Mouse (Mus musculus): ENCODE results near the gene Tmem14c.
"Not testable (repeated sequence)": the region's sequence is repeated elsewhere in the genome, so short reads cannot be mapped to it uniquely, and the experiment has no call there.

The Tmem14c gene

DNA sequence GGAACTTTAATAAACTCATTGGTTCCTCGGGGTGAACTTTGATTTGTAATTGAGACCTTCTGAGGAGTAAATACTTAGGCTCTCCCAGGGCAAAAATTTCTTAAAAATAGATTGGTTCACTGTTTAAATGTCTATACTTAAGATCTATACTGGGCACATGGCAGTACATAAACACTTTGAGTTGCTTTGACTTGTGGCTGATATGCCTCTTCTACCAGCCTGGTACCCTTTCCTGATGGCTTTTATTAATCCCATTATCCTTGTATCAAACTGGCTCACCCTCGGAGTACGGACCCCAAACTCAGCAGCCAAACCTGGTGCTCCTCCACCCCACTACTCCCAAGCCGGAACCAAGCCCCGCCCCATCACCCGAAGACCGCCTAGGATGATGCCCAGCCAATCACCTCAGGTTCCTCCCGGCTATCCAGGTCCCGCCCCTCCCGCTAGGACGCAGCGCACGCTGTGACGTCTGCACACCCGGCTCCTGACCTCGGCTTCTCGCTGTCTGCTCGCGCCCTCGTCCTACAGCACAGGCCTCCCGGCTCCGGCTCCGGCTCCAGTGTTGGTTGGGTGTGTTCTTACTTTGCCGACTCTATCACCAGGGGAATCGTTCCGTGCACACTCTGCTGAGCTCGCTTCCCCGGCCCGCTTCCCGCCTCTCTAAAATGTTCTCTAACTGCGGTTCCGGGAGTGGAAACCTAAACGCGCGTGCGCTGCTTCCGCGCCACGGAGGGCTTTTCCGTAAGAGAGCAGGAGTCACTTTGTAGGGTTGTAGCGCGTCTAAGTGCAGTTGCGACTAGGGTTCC is at the start of gene Tmem14c:
Tmem14c (plus strand) TSS at position 464 of the 806 bp plus-strand sequence.
- DNase-seq (ENCODE audit: extremely low read depth, insufficient read length, low spot score), result peak; percentile 92

DNA sequence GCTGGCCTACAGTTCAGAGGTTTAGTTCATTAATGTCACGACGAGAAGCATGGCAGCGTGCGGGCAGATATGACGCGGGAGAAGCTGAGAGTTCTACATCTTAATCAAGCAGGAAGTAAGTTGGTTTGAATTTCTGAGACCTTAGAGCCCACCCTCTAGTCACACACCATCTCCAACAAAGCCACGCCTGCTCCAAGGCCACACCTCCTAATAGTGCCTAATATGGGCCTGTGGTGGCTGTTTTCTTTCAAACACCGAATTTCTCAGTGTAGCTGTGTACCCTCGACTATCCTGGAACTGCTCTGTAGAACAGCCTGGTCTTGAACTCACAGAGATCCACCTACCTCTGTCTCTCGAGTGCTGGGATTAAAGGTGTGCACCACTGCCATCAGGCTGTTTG is 48.5 kb upstream of the Tmem14c start:
- DNase-seq (ENCODE audit: extremely low read depth, insufficient read length, low spot score), result no peak

DNA sequence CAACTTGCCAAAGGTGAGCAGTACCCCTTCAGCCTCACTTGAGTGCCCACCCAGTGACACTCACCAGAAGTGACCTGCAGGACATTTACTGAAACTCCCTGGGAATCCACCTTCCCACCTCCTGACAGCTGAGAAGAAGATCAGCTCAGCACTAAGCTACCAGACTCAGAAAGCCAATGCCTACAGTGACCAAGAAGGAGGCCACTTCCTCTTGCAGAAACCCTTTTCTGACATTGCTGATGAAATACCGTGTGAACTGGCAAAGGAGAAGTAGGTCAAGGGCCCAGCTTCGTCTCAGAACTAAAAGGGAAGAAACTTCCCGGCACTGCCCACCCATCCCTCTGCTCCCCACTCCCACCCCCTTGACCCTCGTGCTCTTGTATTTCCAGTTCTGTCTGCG is 47.5 kb upstream of the Tmem14c start:
- DNase-seq (ENCODE audit: extremely low read depth, insufficient read length, low spot score), result no peak

DNA sequence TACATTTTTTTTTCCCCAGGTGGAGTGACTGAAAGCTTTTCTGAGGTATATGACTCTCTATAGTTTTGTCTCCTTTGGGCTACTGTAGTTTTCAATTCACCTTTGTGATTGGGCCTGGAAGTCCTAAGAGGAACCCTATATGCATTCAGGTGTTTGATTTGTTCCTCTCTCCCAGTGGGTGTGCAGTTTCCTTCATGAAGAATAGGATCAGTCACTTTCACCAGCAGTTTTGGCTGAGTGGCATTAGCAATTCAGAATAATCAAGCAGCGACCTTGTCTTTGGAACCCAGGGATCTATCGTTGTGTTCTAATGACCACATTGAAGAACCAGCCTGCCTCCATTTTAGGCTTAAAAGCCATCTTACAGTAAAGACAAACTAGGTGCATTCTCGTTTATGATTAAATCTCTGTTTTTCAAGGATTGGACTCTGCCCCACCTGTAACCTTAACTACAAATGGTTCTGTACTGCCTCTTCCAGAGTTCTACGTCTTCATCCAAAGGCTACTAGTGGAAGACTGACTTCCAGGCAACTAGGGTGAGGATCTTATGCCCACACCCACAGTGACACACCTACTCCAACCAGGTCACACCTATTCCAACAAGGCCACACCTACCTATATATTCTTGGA is 46.2 kb upstream of the Tmem14c start:
- DNase-seq (ENCODE audit: extremely low read depth, insufficient read length, low spot score), result no peak

DNA sequence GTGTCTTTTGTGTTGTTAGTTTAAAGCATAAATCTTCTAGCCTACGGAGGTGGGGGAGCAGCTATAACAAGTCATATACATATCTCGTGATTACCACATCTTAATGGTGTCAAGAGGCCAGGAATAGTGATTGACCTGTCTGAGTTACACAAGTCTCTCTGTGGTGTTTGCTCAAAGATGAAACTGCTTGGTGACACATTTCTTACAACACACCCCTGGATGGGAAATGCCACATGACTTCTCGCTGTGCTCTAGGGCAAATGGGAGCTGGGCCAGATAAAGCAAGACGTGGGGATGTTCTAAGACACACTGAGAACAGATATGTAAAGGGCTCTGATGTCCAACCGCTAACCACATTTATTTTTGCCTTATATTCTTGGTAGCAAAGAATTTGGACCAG is 44.8 kb upstream of the Tmem14c start:
- no peak for DNase-seq (ENCODE audit: extremely low read depth, insufficient read length, low spot score)

DNA sequence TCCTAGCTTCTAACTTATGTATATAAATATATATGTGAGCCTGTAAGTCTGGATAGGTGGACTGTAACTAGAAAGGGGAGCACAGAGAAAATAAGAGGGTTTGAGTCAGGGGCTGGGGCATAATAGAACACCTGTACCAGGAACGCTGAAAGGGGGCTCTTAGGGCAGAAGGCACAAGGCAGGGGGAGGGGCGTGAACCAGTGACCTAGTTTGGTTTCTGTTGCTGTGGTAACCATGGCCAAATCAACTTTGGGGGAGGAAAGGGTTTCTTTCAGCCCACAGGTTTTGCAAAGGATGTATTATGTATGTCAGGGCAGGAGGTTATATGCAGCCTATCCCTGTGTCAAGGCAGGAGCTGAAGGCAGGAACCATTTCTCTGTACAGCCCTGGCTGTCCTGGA is 44.3 kb upstream of the Tmem14c start:
- no peak for DNase-seq (ENCODE audit: extremely low read depth, insufficient read length, low spot score)

DNA sequence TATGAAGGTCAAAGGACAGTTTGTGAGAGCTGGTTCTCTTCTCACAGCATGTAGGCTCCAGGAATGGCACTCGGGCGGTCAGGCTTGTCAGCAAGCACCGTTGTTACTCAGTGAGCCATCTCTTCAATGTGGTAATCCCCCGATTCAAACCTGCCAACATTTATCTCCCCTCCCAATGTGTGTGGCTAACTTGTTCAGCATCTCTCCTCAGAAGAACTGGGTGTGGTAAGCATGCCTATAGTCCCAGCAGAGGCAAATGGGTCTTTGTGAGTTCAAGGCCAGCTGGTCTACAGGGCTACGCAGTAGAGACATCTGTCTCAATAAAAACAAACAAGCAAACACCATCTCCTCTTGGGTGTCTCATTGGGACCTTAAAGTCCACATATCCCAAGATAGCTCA is 43.1 kb upstream of the Tmem14c start:
- DNase-seq (ENCODE audit: extremely low read depth, insufficient read length, low spot score), result no peak

DNA sequence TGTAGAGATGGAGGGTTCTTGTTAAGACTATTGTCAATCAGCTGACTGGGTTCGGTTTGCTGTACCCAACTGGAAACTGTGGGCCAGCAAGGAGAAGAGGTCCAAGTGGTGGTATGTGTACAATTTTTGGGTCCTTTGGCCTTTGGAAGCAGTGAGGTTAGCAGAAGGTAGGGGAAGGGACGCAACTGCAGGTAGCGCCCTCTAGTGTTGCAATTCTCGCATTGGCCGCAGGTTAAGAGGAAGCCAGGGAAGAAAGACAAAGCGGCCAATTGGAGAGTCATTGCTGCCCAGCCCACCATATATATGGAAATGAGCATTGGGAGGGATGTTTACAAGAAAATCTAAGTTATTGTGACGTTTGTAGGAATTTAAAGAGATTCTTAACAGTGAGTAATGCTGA is 38.5 kb upstream of the Tmem14c start:
- no peak for DNase-seq (ENCODE audit: extremely low read depth, insufficient read length, low spot score)

DNA sequence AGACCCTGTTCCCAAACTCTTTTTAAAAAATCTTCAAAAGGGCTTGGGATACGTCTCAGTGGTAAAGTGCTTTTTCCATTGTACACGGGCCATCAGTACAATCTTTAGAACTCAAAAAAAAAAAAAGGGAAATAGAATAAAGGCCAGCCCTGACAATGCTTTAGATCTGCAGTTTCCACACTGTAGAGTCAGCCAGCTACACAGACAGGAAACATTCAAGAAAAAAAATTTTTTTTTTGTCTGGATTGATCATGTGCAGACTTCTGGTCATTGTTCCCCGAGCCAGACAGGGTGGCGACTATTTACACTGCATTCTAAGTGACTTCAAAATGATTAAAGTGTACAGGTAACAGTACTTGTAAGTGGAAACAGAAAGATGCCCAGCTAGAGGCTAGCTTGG is 37.4 kb upstream of the Tmem14c start:
- DNase-seq (ENCODE audit: extremely low read depth, insufficient read length, low spot score), result no peak

DNA sequence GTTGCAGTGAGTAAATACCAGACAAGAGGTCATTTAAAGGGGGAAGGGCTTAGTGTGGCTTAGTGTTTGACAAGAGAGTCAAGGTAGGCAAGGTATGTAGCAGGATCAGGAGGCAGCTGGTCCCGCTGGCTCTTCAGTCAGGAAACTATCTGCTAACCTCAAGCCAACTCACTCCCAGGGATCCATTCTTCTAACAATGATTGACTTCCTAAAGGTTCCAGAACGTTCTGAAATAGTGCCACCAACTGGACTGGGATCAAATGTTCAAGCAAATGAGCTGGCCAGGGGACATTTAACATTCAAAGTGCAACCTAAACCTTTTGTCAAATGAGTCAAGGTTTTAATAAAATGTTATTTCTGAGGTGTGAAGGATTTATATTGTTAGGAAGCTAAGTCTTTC is 36.8 kb upstream of the Tmem14c start:
- no peak for DNase-seq (ENCODE audit: extremely low read depth, insufficient read length, low spot score)

DNA sequence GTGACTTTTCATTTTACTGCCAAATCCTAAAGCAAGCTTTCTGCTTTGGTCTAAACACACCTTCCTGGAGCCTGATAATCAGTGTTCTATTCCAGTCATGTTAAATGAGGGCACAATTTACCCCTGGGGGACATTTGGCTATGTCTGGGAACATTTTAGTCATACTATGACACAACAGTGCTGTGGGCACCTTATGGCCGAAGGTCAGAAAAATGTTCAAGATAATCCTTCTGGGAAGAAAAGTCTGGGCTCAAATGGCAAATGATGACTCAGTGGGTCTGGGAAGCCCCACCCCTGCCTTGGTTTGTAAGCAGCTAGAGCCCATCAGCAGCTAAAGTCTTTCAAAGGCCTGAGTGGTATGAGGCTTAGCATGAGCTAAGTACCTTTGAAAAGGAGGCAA is 33.3 kb upstream of the Tmem14c start:
- DNase-seq (ENCODE audit: extremely low read depth, insufficient read length, low spot score), result peak; percentile 39

DNA sequence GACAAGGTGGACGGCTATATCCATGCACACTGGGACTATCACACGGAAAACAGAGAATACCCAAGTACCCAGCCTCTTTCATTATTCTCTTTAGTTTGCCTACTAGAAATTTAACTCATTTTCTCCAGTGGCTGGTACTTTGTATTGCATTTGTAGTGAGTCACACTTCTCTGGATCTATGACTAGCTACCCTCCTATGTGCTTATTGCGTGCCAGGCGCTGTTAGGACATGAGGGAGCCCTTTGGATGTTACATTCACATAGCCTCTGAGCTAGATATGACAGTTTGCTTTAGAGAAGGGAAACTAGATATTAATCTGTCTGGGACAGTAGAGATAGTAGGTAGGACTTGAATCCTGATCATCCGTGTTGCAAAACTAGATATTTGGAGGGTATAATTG is 30.0 kb upstream of the Tmem14c start:
- peak; percentile 37 for DNase-seq (ENCODE audit: extremely low read depth, insufficient read length, low spot score)

DNA sequence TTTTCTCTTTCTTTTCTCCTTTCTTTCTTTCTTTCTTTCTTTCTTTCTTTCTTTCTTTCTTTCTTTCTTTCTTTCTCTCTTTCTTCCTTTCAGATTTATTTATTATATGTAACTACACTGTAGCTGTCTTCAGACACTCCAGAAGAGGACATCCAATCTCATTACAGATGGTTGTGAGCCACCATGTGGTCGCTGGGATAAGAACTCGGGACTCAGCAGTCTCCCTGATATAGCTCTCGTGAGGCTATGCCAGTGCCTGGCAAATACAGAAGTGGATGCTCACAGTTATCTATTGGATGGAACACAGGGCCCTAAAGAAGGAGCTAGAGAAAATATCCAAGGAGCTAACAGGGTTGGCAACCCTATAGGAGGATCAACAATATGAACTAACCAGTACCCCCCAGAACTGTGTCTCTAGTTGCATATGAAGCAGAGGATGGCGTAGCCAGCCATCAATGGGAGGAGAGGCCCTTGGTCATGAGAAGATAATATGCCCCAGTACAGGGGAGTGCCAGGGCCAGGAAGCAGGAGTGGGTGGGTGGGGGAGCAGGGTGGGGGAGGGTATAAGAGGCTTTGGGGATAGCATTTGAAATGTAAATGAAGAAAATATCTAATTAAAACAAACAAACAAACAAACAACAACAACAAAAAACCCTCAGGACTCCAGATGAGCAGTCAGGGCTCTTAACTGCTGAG is 28.3 kb upstream of the Tmem14c start:
- DNase-seq (ENCODE audit: extremely low read depth, insufficient read length, low spot score), result not testable (repeated sequence)

DNA sequence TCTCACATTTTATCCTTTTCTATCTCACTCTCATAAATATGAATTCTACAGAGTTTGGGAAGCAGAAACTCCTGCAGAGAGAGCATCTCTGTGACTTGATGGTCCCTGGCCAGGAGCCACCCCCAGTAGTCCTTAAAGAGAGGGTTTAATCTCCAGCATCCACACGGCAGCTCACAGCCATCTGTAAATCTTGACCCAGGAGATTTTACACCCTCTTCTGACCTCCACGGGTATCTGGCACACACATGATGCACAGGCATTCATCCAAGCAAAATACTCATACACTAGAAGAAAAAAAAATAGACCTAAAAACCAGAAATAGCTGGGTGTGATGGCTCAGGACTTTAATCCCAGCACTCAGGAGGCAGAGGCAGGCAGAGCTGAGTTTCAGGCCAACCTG is 27.7 kb upstream of the Tmem14c start:
- DNase-seq (ENCODE audit: extremely low read depth, insufficient read length, low spot score), result no peak

DNA sequence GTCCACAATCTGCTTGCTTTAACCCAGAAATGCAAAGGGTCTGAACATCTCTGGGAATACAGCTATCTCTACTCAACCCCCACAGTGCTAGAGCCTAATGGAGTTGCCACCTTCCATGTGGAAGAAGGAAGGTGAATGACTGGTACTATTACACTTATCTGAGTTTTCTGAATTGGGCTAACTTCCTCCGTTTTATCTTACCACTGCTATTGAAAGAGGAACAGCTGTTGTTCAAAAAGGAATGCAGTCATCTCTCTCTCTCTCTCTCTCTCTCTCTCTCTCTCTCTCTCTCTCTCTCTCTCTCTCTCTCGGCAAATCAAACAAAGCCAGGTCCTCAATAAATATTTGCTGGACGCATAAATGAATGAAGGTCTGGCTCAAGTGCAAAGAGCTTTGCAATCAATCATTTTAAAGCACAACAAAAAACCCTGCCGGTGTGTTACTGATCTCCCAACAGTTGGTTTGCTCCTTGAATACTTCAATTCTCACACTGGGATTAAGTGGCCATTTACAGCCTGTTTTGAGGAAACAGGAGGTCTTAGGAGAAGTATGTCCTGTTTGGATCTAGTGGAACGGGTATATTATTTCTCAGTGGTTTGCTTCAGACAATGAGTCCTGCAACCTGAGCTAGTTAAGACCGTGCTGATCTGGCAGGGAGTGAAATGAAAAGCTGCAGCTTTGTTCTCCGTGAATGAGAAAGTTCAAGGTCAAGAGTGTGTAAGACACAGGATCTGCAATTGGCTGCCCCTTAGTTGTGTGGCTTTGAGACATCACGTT is 21.4 kb upstream of the Tmem14c start:
- no peak for DNase-seq (ENCODE audit: extremely low read depth, insufficient read length, low spot score)

DNA sequence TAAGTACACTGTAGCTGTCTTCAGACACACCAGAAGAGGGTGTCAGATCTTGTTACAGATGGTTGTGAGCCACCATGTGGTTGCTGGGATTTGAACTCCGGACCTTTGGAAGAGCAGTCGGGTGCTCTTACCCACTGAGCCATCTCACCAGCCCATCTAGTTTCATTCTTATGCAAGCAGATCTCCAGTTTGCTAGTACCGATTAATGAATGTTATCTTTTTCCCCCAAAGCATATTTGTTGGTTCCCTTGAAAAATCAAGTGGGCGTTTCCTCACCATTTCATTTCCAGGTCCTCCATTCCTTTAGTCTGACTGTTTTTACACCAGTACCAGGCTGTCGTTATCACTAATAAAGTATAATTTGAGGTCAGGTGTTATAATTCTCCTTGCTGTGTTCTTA is 17.6 kb upstream of the Tmem14c start:
- not testable (repeated sequence) for DNase-seq (ENCODE audit: extremely low read depth, insufficient read length, low spot score)

DNA sequence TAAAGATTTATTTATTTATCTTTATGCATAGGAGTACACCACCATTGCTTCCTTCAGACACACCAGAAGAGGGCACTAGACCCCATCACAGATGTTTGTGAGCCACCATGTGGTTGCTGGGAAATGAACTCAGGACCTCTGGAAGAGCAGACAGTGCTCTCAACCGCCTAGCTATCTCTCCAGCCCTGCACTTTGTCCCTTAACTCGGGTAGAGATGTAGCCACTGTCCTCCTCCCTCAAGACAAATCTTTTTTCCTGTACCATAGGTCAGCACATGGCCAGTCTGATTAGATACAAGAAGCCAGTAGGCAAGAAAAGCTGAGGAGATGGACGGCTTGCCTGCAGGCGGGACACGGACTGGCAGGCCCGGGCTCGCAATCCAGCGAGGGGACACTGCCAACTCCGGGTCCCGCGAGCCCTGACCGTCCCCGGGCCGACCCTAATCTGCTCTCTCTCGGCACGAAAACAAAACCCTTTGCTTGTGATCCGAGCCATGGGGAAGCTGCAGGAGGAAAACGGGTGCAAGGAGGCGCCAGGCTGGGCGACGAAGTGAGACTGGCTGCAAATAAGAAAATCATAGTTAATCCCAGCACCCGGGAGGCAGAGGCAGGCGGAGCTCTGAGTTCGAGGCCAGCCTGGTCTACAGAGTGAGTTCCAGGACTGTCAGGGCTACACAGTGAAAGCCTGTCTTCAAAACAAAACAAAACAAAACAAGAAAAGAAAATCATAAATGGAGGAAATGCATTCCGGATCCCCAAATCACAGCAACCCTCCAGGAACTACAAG is 15.8 kb upstream of the Tmem14c start:
- peak; percentile 64 for DNase-seq (ENCODE audit: extremely low read depth, insufficient read length, low spot score)

DNA sequence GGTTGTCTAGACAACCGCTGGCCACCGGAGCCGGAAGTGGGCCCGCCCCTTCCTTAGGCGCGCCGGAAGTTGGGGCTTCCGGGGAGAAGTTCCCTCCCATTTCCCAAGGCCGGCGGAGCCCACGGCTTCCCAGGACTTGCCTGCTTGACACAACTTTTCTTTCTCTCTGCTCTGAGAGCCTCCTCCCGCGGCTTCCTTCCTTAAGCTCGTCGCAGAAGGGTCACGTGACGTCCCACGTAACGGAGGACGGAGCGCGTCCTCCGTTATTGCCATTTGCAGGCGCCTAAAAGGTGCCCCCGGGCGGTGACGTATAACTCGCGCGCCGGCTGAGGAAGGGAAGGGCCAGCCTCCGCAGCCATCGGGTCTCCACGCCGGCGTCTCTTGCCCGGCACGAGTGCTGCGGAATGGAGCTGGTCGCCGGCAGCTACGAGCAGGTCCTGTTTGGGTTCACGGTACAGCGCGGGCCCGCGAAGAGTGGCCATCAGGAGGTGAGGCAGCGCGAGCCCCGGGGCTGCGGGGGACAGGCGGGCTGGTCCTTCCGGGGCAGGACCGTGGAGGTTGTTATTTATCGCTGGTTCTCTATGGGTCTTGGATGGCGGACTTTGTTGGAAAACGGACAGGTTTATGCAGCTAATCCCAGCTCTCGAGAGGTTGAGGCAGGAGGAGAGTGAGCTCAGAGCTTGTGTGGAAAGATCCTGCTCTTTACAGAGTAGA is 15.0 kb upstream of the Tmem14c start, which contains the start of gene Pak1ip1:
Pak1ip1 (plus strand) TSS at position 98 of the 714 bp plus-strand sequence.
- DNase-seq (ENCODE audit: extremely low read depth, insufficient read length, low spot score), result peak; percentile 92

DNA sequence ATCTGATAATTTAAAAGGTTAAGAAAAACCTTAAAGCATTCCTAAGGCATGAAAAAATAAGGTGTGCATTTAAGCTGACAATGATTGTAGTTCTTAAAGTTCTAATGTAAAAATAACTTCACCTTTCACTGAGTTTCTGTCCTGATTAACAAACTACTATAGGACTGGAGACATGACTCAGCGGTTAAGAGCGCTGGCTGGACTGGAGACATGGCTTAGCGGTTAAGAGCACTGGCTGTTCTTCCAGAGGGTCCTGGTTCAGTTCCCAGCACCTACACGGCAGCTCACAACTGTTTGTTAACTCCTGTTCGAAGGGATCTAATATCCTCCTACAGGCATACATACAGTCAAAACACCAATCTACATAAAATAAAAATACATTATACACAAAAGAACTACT is 14.1 kb upstream of the Tmem14c start:
- DNase-seq (ENCODE audit: extremely low read depth, insufficient read length, low spot score), result no peak

DNA sequence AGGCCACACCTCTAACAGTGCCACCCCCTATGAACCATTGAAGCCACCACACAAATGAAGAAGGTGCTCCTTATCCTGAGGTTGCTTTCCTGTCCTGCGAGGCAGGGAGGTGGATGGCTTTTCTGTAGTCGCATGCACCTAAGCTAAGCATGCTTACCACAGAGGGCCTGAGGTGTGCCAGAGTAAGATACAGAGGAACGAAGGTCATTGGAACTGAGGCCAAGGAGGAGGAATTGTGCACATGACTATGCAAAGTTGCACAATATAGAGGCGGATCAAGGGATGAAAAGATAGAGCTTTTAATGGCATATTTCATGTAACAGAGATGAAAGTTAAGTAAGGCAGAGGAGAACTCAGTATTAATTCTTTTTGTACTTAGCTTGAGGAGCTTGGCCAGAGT is 9.8 kb upstream of the Tmem14c start:
- DNase-seq (ENCODE audit: extremely low read depth, insufficient read length, low spot score), result no peak
